Mouse (Mus musculus) Patski (cell line): ENCODE data around the gene Zg16. TPM values are rescaled to one million over a fixed set of nuclear protein-coding genes. Genes with fewer than 3 reads are reported as not detected.

Source experiments
- ATAC-seq: fragments of 100-300 bp; one replicate; pipeline ENCODE4 v1.8.0; 2021
- CTCF ChIA-PET: fragments of 350-600 bp; sonication (Branson Sonifier 250); formaldehyde crosslinking; loops from one replicate; lab custom pipeline; 2022; ENCODE audit warnings: inconsistent platforms; lab: Charles Lee
- POLR2A ChIA-PET: fragments of 350-600 bp; sonication (Branson Sonifier 250); formaldehyde crosslinking; loops from one replicate; lab custom pipeline; 2022; ENCODE audit warnings: antibody characterized with exemption, inconsistent platforms; lab: Charles Lee
- DNase-seq: peaks from one replicate; pipeline ENCODE4 v3.0.0-alpha.2; 2011; ENCODE audit warnings: low read depth, low spot score
- H3K27me3 ChIP-seq: fragments of 371-371 bp; one replicate; pipeline ENCODE4 v1.5.1; 2021
- CTCF ChIP-seq: fragments of 100-300 bp; IDR thresholded peaks from one replicate; pipeline ENCODE4 v1.5.1; 2021
- in situ Hi-C: fragments of 300-500 bp; cut with MboI; formaldehyde crosslinking; loops from 3 replicates; pipeline ENCODE4 v1.11.1; 2018; ENCODE audit warnings: low pct_unique_long_range_greater_than_20kb, mixed read lengths
- polyA plus RNA-seq: library from polyadenylated mRNA; unstranded; gene quantifications from one replicate; pipeline ENCODE4 v1.2.3, GENCODE M21; 2021

Gene Zg16
- polyA plus RNA-seq, 1 experiment from 2014 or later = not detected

GRCm38 (mm10) chr7:127116331-127116935, 29.3 kb upstream of the Zg16 start:
- in situ Hi-C loops = no loop called here
- no peak for ATAC-seq
- no peak for DNase-seq
- ChIA-PET CTCF (interaction anchor here (0.9 to 1.4 kb wide), 3 partner anchors 9 to 285 kb away, joined by 3 read pairs; partner anchors contain the start of gene 4930451I11Rik), POLR2A (interaction anchor here (0.6 kb wide), 1 partner anchor 188 kb away, joined by 5 read pairs; no protein-coding TSS in a partner anchor)
- no peaks in the 10 kb centered on the region for H3K27me3 ChIP-seq
- no peak for TF ChIP-seq CTCF

- ChIA-PET POLR2A (no interaction called here), CTCF (interaction anchor here (1.2 to 1.6 kb wide), 4 partner anchors 10 to 68 kb away, joined by 3 to 5 read pairs (median 4); no protein-coding TSS in a partner anchor)
- H3K27me3 ChIP-seq = no peaks in the 10 kb centered on the region
- DNase-seq = no peak
- ATAC-seq = no peak
- in situ Hi-C loops = loop anchor here (5.0 kb wide), 1 partner anchor 288 kb away; no protein-coding TSS in a partner anchor
- no peak for TF ChIP-seq CTCF
Observed at GRCm38 (mm10) chr7:127114920-127115319, 27.8 kb upstream of the Zg16 start.

DNA sequence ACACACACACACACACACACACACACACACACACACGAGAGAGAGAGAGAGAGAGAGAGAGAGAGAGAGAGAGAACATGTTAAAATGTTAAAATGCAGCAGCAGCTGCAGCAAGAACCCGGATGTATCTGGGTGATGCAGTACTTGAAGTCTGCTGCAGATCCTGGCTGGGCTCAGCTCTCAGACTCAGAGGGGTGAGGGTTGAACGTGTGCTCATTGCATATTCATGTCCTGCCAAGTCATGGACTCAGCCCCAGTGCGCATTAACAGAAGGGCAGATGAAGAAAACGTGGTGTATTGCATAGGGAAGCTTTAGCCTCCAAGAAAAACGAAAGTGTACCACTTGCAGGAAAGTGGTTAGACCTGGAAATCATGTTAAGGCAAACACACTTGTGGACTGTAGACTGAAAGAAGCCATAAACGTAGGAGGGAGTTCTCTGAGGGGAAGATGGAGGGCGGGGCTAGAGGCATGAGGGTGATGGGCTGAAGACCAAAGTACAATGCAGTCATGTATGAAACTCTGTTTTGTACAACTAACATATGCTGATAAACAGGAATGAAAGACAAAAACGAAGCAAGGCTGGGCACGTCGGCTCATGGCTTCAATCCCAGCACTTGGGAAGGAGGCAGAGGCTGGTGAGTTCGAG, 26.6 kb upstream of the Zg16 start:
- in situ Hi-C loops = loop anchor here (5.0 kb wide), 1 partner anchor 286 kb away; no protein-coding TSS in a partner anchor
- POLR2A ChIA-PET = no interaction called here
- DNase-seq (no peak), ATAC-seq (no peak)
- CTCF ChIA-PET = interaction anchor here (1.2 to 1.6 kb wide), 3 partner anchors 11 to 69 kb away, joined by 3 to 5 read pairs (median 4); no protein-coding TSS in a partner anchor
- no peak for TF ChIP-seq CTCF
- no peaks in the 10 kb centered on the region for H3K27me3 ChIP-seq

GRCm38 (mm10) chr7:127112921-127113597, 25.9 kb upstream of the Zg16 start:
- in situ Hi-C loops = loop anchor here (5.0 kb wide), 1 partner anchor 286 kb away; no protein-coding TSS in a partner anchor
- DNase-seq (no peak), ATAC-seq (no peak)
- no peak for TF ChIP-seq CTCF
- ChIA-PET POLR2A (no interaction called here), CTCF (interaction anchor here (1.2 kb wide), 1 partner anchor 95 kb away, joined by 4 read pairs; the partner anchor contains the start of gene Pagr1a)
- H3K27me3 ChIP-seq = no peaks in the 10 kb centered on the region

DNA sequence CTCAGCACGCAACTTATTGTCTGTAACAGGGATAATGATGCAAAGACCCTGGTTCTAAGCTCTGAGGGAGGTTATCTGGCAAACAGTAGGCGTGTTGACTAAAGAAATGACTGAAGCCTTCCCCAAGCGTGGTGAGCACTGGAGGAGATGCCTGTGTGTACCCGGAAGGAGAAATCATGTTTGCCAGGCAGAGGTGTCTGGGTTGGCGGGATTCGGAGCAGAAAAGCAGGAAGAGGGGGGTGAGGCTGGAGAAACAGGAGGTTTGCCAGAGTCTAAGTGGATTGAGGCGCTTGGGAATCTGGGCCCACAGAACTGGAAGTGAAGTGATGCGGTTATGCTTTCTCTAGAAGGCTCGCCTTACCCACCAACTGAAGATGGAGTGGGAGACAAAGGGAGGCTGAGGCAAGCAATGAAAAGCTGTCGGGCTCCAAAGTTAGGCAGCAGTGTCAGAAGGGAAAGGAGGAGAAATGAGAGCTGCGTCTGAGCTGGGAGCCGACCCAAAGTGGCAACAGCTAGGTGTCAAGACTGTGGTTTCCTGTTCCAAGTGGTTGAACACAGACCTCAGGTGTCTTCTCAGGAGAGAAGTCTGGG, 25.2 kb upstream of the Zg16 start:
- POLR2A ChIA-PET = no interaction called here
- no peaks in the 10 kb centered on the region for H3K27me3 ChIP-seq
- CTCF ChIA-PET = interaction anchor here (1.2 kb wide), 1 partner anchor 95 kb away, joined by 4 read pairs; the partner anchor contains the start of gene Pagr1a
- no peak for TF ChIP-seq CTCF
- ATAC-seq (no peak), DNase-seq (no peak)
- in situ Hi-C loops = loop anchor here (5.0 kb wide), 1 partner anchor 285 kb away; no protein-coding TSS in a partner anchor

GRCm38 (mm10) chr7:127111461-127111860, 24.3 kb upstream of the Zg16 start:
- DNase-seq (no peak), ATAC-seq (no peak)
- ChIA-PET CTCF (interaction anchor here (0.9 to 1.9 kb wide), 5 partner anchors 12 to 290 kb away, joined by 3 to 7 read pairs (median 3); partner anchors contain the start of gene Mvp), POLR2A (interaction anchor here (0.6 kb wide), 1 partner anchor 31 kb away, joined by 3 read pairs; no protein-coding TSS in a partner anchor)
- in situ Hi-C loops = loop anchor here (5.0 kb wide), 1 partner anchor 284 kb away; no protein-coding TSS in a partner anchor
- TF ChIP-seq CTCF = peak; percentile 70
- H3K27me3 ChIP-seq = no peaks in the 10 kb centered on the region

- ChIA-PET POLR2A (no interaction called here), CTCF (interaction anchor here (0.6 to 1.9 kb wide), 15 partner anchors 13 to 300 kb away, joined by 3 to 7 read pairs (median 3); partner anchors contain the start of genes 4930451I11Rik, Kif22 and Mvp)
- in situ Hi-C loops = loop anchor here (5.0 kb wide), 1 partner anchor 283 kb away; no protein-coding TSS in a partner anchor
- H3K27me3 ChIP-seq = no peaks in the 10 kb centered on the region
- peak; percentile 87 for TF ChIP-seq CTCF
- peak; percentile 33 for ATAC-seq
- DNase-seq = no peak
Observed at GRCm38 (mm10) chr7:127110239-127111007, 23.3 kb upstream of the Zg16 start.

- ATAC-seq (no peak), DNase-seq (no peak)
- ChIA-PET CTCF (interaction anchor here (0.9 kb wide), 1 partner anchor 284 kb away, joined by 3 read pairs; no protein-coding TSS in a partner anchor), POLR2A (no interaction called here)
- in situ Hi-C loops = no loop called here
- no peak for TF ChIP-seq CTCF
- no peaks in the 10 kb centered on the region for H3K27me3 ChIP-seq
Observed at GRCm38 (mm10) chr7:127105551-127105950, 18.4 kb upstream of the Zg16 start.
